Mouse (Mus musculus) heart, adult 2 months (tissue): ENCODE measurements around the gene Mtmr1. TPM values are rescaled to one million over a fixed set of nuclear protein-coding genes. Genes with fewer than 3 reads are reported as not detected.

Experiments used
- DNase-seq, 2 experiments: peaks; one replicate each; pipeline ENCODE4 v3.0.0; 2021
- H3K27ac ChIP-seq: fragments of 200-600 bp; 2 replicates; pipeline ENCODE4 v1.8.1; 2022
- H3K27me3 ChIP-seq: fragments of 200-500 bp; 2 replicates; pipeline ENCODE4 v1.6.1; 2012; ENCODE audit warnings: mild to moderate bottlenecking, low read length, inconsistent platforms, mixed read lengths; ENCODE audit not compliant: control insufficient read depth, insufficient read depth
- H3K36me3 ChIP-seq: fragments of 200-500 bp; 2 replicates; pipeline ENCODE4 v1.6.1; 2012; ENCODE audit warnings: low read length, inconsistent platforms; ENCODE audit not compliant: control insufficient read depth, insufficient read depth
- H3K4me1 ChIP-seq: fragments of 200-500 bp; 2 replicates; pipeline ENCODE4 v1.6.1; 2011; ENCODE audit warnings: low read length; ENCODE audit not compliant: control insufficient read depth, insufficient read depth
- H3K4me3 ChIP-seq: fragments of 200-600 bp; 2 replicates; pipeline ENCODE4 v1.8.1; 2022
- H3K79me2 ChIP-seq: fragments of 200-500 bp; replicated peaks from 2 replicates; pipeline ENCODE4 v1.6.1; 2012; ENCODE audit warnings: mild to moderate bottlenecking, inconsistent platforms, low read length, moderate library complexity, mixed read lengths; ENCODE audit not compliant: control insufficient read depth, insufficient read depth
- H3K9ac ChIP-seq: fragments of 200-500 bp; 2 replicates; pipeline ENCODE4 v1.6.1; 2012; ENCODE audit warnings: low read depth, mild to moderate bottlenecking, control low read depth, inconsistent platforms, low read length, mixed read lengths
- CTCF ChIP-seq: fragments of 200-600 bp; IDR thresholded peaks from 2 replicates; pipeline ENCODE4 v1.8.1; 2022; ENCODE audit warnings: antibody characterized with exemption, mild to moderate bottlenecking, moderate library complexity
- EP300 ChIP-seq: fragments of 200-500 bp; IDR thresholded peaks from 2 replicates; pipeline ENCODE4 v1.6.1; 2011; ENCODE audit warnings: low read depth, low read length, control low read depth; ENCODE audit not compliant: insufficient read depth
- POLR2A ChIP-seq: fragments of 200-500 bp; IDR thresholded peaks from 2 replicates; pipeline ENCODE4 v1.6.1; 2011; ENCODE audit warnings: mild to moderate bottlenecking, low read depth, low read length, control low read depth; ENCODE audit not compliant: insufficient read depth
- WGBS: fragments of 180-500 bp; shearing (Covaris S2); methylation state at CpG from one replicate; pipeline ENCODE4 v1.1.7; 2018; 5-methylcytosine and 5-hydroxymethylcytosine counted together
- intact Hi-C: fragments of 180-260 bp; cut with DNase I; formaldehyde crosslinking; loops from one replicate; pipeline ENCODE4 v1.15.1; 2025
- polyA plus RNA-seq: library from polyadenylated mRNA; depleted of rRNA; stranded (reverse); fragments of >200 nt; gene quantifications from 2 replicates; pipeline ENCODE4 v1.2.3, GENCODE M21; 2012
- total RNA-seq, 2 experiments: library from RNA; stranded (reverse); gene quantifications; 2 replicates each; pipeline ENCODE4 v1.2.3; 2021

Mtmr1 gene
- total and polyA plus RNA-seq, 3 experiments, result 8.3 to 30.0 (median 21.4) TPM

DNA sequence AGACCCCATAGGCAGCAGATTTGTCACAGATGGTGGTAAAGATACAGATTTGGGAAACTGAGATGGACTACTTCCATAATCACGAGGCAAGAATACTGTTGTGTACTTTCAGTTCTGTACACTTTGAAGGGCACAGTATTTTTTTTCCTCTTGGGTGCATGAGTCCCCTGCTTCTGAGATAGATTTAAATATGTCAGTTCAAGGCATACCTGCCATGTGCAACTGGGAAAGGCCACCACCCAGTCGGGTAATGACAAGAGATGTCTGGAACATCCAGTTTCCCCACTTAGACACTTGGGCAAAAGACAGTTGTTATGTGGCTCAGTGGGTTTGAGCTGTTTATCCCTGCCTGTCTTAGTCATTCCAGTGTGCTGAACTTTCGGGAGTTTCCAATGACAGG lies 950 bp downstream of the Mtmr1 start:
- Histone ChIP-seq H3K79me2 (no peaks in the 10 kb centered on the region), H3K36me3 (no peaks in the 10 kb centered on the region), H3K27me3 (no peaks in the 10 kb centered on the region), H3K4me1 (peaks cover 3% of the 10 kb centered on the region), H3K27ac (no peak overlapping the region; the same call in 1 of the 2 replicates), H3K4me3 (peak overlapping the region; percentile 33), H3K9ac (peak overlapping the region; percentile 93; the same call in 1 of the 2 replicates)
- intact Hi-C loops, result no loop called here
- TF ChIP-seq EP300 (no peak), POLR2A (no peak), CTCF (no peak)
- WGBS, result 36% methylated on average over 3 of the region's 3 CpGs
- no peak for DNase-seq

DNA sequence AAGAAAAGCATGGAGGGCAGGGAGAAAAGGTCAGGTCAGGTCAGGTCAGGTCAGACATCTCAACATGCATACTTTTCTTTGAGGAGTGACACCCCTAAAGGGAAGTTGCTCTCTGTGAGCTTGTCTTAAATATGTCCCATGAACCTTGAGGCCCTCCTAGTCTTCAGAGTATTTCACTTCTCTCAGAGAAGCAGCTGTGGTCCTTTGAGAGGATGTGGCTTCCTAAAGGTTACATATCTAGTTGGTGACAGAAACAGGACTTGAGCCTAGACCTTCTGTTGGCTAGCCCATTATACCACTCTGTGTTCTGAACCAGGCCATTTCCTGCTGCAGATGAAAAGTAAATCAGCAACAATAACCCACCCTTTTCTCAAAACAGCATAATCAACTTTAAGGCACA lies 2.4 kb downstream of the Mtmr1 start:
- Histone ChIP-seq H3K4me3 (no peak overlapping the region), H3K27me3 (no peaks in the 10 kb centered on the region), H3K27ac (no peak overlapping the region), H3K9ac (no peak overlapping the region), H3K4me1 (peaks cover 3% of the 10 kb centered on the region), H3K79me2 (no peaks in the 10 kb centered on the region), H3K36me3 (no peaks in the 10 kb centered on the region)
- TF ChIP-seq EP300, result no peak
- no peak for TF ChIP-seq CTCF
- no peak for TF ChIP-seq POLR2A
- intact Hi-C loops, result no loop called here
- no peak for DNase-seq

DNA sequence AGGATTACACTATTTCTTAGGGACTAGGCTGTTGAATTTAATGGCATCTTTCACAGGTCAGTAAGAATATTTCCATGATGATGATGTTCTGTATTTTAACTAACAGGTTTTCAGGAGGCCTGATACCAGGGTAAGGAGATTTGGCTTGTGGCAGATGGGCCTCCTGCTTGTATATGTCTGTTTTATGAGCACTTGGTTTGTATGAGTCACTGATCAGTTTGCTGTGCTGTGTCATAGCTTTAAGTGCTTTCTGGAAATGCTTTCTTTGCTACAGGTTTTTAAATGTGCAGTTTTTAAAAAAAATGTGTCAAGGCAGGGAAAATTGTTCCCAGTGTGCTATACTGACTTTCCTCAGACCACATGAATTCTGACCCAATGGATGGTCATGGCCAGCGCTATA lies 12.2 kb downstream of the Mtmr1 start:
- 81% methylated on average over 1 of the region's 1 CpGs for WGBS

DNA sequence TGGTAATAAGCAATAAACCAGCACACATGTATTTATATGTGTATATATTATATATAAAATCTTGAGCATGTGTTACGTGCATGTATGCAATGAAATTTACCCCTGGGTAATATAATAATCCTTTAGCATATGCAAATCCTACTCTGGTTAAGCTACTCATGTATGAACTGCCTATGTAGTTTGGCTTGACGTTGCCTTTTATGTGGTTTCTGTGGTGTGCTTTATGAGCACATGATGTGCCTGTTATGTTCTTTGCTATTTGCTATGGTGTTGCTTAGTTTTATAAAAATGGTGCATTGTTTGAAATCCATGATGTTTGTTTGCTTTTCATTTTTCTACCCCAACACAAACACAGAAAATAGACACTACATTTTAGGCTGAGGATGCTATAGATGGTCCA lies 13.9 kb downstream of the Mtmr1 start:
- Histone ChIP-seq H3K79me2 (no peaks in the 10 kb centered on the region), H3K27ac (no peak overlapping the region), H3K4me3 (no peak overlapping the region), H3K4me1 (no peaks in the 10 kb centered on the region), H3K27me3 (no peaks in the 10 kb centered on the region), H3K36me3 (no peaks in the 10 kb centered on the region), H3K9ac (no peak overlapping the region)
- 80% methylated on average over 2 of the region's 2 CpGs for WGBS
- TF ChIP-seq POLR2A (no peak), EP300 (no peak)
- no peak for DNase-seq
- intact Hi-C loops, result no loop called here

More for the DNA sequence above, 12.2 kb downstream of the Mtmr1 start:
- Histone ChIP-seq H3K36me3 (no peaks in the 10 kb centered on the region), H3K9ac (no peak overlapping the region), H3K79me2 (no peaks in the 10 kb centered on the region), H3K27ac (no peak overlapping the region), H3K4me3 (no peak overlapping the region), H3K4me1 (no peaks in the 10 kb centered on the region), H3K27me3 (no peaks in the 10 kb centered on the region)
- no peak for DNase-seq
- TF ChIP-seq EP300 (no peak), POLR2A (no peak), CTCF (no peak)
- intact Hi-C loops, result no loop called here

DNA sequence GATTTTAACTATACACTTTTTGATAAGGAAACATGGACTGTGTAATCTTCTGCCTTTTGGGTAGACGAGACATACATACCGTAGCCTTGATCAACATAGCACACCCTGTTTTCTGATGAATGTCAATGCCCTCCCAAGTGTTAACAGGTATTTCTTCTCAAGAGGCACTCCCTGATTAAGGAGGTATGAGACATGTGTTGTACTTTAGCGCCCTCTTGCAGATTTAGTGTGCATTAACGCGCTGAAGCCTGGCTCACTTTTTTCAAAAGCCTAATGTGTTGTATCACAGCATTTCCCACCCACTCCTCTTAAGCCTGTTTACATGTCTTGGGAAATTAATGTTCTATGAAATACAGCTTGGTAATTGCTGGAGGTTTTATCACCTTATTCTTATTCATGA lies 17.0 kb downstream of the Mtmr1 start:
- Histone ChIP-seq H3K4me1 (no peaks in the 10 kb centered on the region), H3K36me3 (no peaks in the 10 kb centered on the region), H3K27me3 (no peaks in the 10 kb centered on the region), H3K79me2 (no peaks in the 10 kb centered on the region), H3K4me3 (no peak overlapping the region), H3K9ac (no peak overlapping the region), H3K27ac (no peak overlapping the region)
- whole genome bisulfite sequencing, result 42% methylated on average over 5 of the region's 5 CpGs
- intact Hi-C loops, result loop anchor here (5.0 to 10.0 kb wide), 2 partner anchors 327 to 799 kb away; partner anchors contain the start of gene Mamld1
- DNase-seq, result peak in 1 of 2 experiments; percentile 13
- peak; percentile 70 for TF ChIP-seq CTCF
- no peak for TF ChIP-seq POLR2A

DNA sequence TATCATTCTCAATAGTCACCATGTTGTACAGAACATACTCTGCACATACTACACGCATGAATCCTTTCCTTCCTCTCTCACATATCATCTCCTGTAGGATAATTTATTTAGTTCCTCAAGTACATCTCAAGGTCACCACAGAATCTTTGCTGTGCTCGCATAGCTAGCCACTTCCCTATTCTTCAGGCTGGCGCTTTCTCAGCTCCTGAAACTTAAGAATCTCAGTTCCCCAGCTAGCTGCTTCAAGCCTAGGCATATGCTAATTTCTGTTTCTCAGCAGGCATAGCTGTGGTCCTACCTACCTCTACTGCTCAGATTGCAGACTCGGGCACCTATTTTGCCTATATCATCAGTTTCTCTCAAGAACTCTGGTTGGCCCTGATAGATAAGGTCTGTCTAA lies 31.8 kb downstream of the Mtmr1 start:
- H3K36me3 ChIP-seq, result no peaks in the 10 kb centered on the region
- WGBS, result 76% methylated on average over 4 of the region's 4 CpGs
- no peak for DNase-seq

More for the DNA sequence above, 31.8 kb downstream of the Mtmr1 start:
- no peak overlapping the region for H3K27ac ChIP-seq
- H3K4me3 ChIP-seq, result no peak overlapping the region
- no peak for TF ChIP-seq CTCF
- TF ChIP-seq EP300, result no peak
- TF ChIP-seq POLR2A, result no peak
- H3K27me3 ChIP-seq, result no peaks in the 10 kb centered on the region
- H3K79me2 ChIP-seq, result no peaks in the 10 kb centered on the region
- intact Hi-C loops, result no loop called here
- H3K4me1 ChIP-seq, result no peaks in the 10 kb centered on the region
- no peak overlapping the region for H3K9ac ChIP-seq
